Mouse (Mus musculus) MEL (cell line): ENCODE results near the gene Abcc9. TPM values are rescaled to one million over a fixed set of nuclear protein-coding genes. Genes with fewer than 3 reads are reported as not detected.
A peak's percentile ranks its signal among the peaks of the same experiment; 100 is the strongest.

Experiments
- DNase-seq: peaks from one replicate; pipeline ENCODE4 v3.0.0; 2011; ENCODE audit warnings: low read depth, low spot score
- H3K27ac ChIP-seq: 2 replicates; pipeline ENCODE4 v1.5.1; 2012; ENCODE audit warnings: low read depth, mild to moderate bottlenecking, control low read depth, low read length, moderate library complexity; ENCODE audit not compliant: control insufficient read depth
- H3K27me3 ChIP-seq, 2 experiments: fragments of 150-350 bp in 1 of 2; sonication (generic) in 1 of 2; 2 replicates each; pipeline ENCODE4 v1.6.1; 2012; ENCODE audit warnings: low read length in 2 of 2, mild to moderate bottlenecking in 2 of 2, improper control_type of control experiment in 1 of 2, moderate library complexity in 1 of 2; ENCODE audit not compliant: insufficient read depth in 2 of 2, control insufficient read depth in 1 of 2
- H3K36me3 ChIP-seq, 2 experiments: 2 replicates each; pipeline ENCODE4 v1.6.1; 2012 to 2014; ENCODE audit warnings: low read length in 2 of 2, improper control_type of control experiment in 1 of 2, inconsistent platforms in 1 of 2, mild to moderate bottlenecking in 1 of 2; ENCODE audit not compliant: insufficient read depth in 2 of 2, control insufficient read depth in 1 of 2
- H3K4me1 ChIP-seq, 2 experiments: fragments of 150-350 bp in 1 of 2; sonication (generic) in 1 of 2; 2 replicates each; pipeline ENCODE4 v1.6.1; 2012; ENCODE audit warnings: low read length in 2 of 2, improper control_type of control experiment in 1 of 2, mild to moderate bottlenecking in 1 of 2; ENCODE audit not compliant: insufficient read depth in 2 of 2, control insufficient read depth in 1 of 2
- H3K4me3 ChIP-seq, 2 experiments: fragments of 150-350 bp in 1 of 2; sonication (generic) in 1 of 2; 2 replicates each; pipeline ENCODE4 v1.5.1; 2012; ENCODE audit warnings: low read depth in 2 of 2, low read length in 2 of 2, mild to moderate bottlenecking in 2 of 2, moderate library complexity in 2 of 2, control low read depth in 1 of 2, improper control_type of control experiment in 1 of 2; ENCODE audit not compliant: control insufficient read depth in 1 of 2, insufficient read depth in 1 of 2
- H3K79me2 ChIP-seq: 2 replicates; pipeline ENCODE4 v1.6.1; 2012; ENCODE audit warnings: mild to moderate bottlenecking, low read length, moderate library complexity; ENCODE audit not compliant: control insufficient read depth, poor library complexity, insufficient read depth
- H3K9ac ChIP-seq: 2 replicates; pipeline ENCODE4 v1.6.1; 2012; ENCODE audit warnings: low read depth, mild to moderate bottlenecking, control low read depth, low read length, moderate library complexity; ENCODE audit not compliant: control insufficient read depth, poor library complexity, severe bottlenecking
- H3K9me3 ChIP-seq: fragments of 150-350 bp; sonication (generic); replicated peaks from 2 replicates; pipeline ENCODE4 v1.6.1; 2012; ENCODE audit warnings: mild to moderate bottlenecking, low read length, improper control_type of control experiment, moderate library complexity; ENCODE audit not compliant: insufficient read depth
- CHD1 ChIP-seq: IDR thresholded peaks from 2 replicates; pipeline ENCODE4 v1.6.1; 2012; ENCODE audit warnings: low read depth, mild to moderate bottlenecking, inconsistent platforms, low read length, improper control_type of control experiment
- CHD2 ChIP-seq: IDR thresholded peaks from 2 replicates; pipeline ENCODE4 v1.6.1; 2011; ENCODE audit warnings: low read length, improper control_type of control experiment
- CTCF ChIP-seq, 3 experiments: IDR thresholded peaks in 2 of 3; conservative IDR thresholded peaks in 1 of 3; 2 replicates each; pipeline ENCODE4 v1.5.1; 2011 to 2012; ENCODE audit warnings: low read length in 3 of 3, low read depth in 2 of 3, mild to moderate bottlenecking in 2 of 3, improper control_type of control experiment in 1 of 3, inconsistent platforms in 1 of 3, mixed read lengths in 1 of 3, moderate library complexity in 1 of 3; ENCODE audit not compliant: control insufficient read depth in 1 of 3, insufficient read depth in 1 of 3, poor library complexity in 1 of 3, severe bottlenecking in 1 of 3
- EP300 ChIP-seq, 2 experiments: IDR thresholded peaks; 2 replicates each; pipeline ENCODE4 v1.6.1; 2011; ENCODE audit warnings: improper control_type of control experiment in 2 of 2, low read length in 2 of 2, low read depth in 1 of 2, mild to moderate bottlenecking in 1 of 2
- JUND ChIP-seq: IDR thresholded peaks from 2 replicates; pipeline ENCODE4 v1.6.1; 2011; ENCODE audit warnings: low read depth, mild to moderate bottlenecking, improper control_type of control experiment, low read length
- KAT2A ChIP-seq: conservative IDR thresholded peaks from 2 replicates; pipeline ENCODE4 v1.6.1; 2012; ENCODE audit warnings: low read depth, low read length, improper control_type of control experiment, inconsistent platforms
- MAZ ChIP-seq: IDR thresholded peaks from 2 replicates; pipeline ENCODE4 v1.6.1; 2012; ENCODE audit warnings: low read depth, mild to moderate bottlenecking, inconsistent platforms, low read length, improper control_type of control experiment
- MEF2A ChIP-seq: IDR thresholded peaks from 2 replicates; pipeline ENCODE4 v1.6.1; 2014; ENCODE audit warnings: low read depth, mild to moderate bottlenecking, inconsistent platforms, low read length, improper control_type of control experiment; ENCODE audit not compliant: poor library complexity, insufficient replicate concordance, severe bottlenecking; ENCODE audit errors: extremely low read depth
- MYB ChIP-seq: IDR thresholded peaks from 2 replicates; pipeline ENCODE4 v1.6.1; 2011; ENCODE audit warnings: mild to moderate bottlenecking, low read depth, low read length, improper control_type of control experiment
- NELFE ChIP-seq: IDR thresholded peaks from 2 replicates; pipeline ENCODE4 v1.6.1; 2011; ENCODE audit warnings: low read depth, low read length, improper control_type of control experiment
- NRF1 ChIP-seq: IDR thresholded peaks from 2 replicates; pipeline ENCODE4 v1.6.1; 2014; ENCODE audit warnings: low read depth, mild to moderate bottlenecking, inconsistent platforms, low read length, improper control_type of control experiment, moderate library complexity; ENCODE audit not compliant: poor library complexity, insufficient read depth, severe bottlenecking
- POLR2A ChIP-seq, 2 experiments: IDR thresholded peaks; 2 replicates each; pipeline ENCODE4 v1.6.1; 2011 to 2012; ENCODE audit warnings: low read length in 2 of 2, mild to moderate bottlenecking in 2 of 2, control low read depth in 1 of 2, improper control_type of control experiment in 1 of 2, low read depth in 1 of 2, moderate library complexity in 1 of 2; ENCODE audit not compliant: control insufficient read depth in 1 of 2, insufficient read depth in 1 of 2, poor library complexity in 1 of 2
- POLR2AphosphoS2 ChIP-seq: IDR thresholded peaks from 2 replicates; pipeline ENCODE4 v1.6.1; 2011; ENCODE audit warnings: low read length, improper control_type of control experiment
- POLR2AphosphoS5 ChIP-seq: IDR thresholded peaks from 2 replicates; pipeline ENCODE4 v1.6.1; 2012; ENCODE audit warnings: low read depth, borderline replicate concordance, mild to moderate bottlenecking, inconsistent platforms, low read length, moderate library complexity, mixed read lengths
- RAD21 ChIP-seq: IDR thresholded peaks from 2 replicates; pipeline ENCODE4 v1.6.1; 2011; ENCODE audit warnings: mild to moderate bottlenecking, low read depth, low read length, improper control_type of control experiment
- RCOR1 ChIP-seq: IDR thresholded peaks from 2 replicates; pipeline ENCODE4 v1.6.1; 2012; ENCODE audit warnings: low read depth, mild to moderate bottlenecking, inconsistent platforms, low read length, improper control_type of control experiment
- SMC3 ChIP-seq: IDR thresholded peaks from 2 replicates; pipeline ENCODE4 v1.6.1; 2011; ENCODE audit warnings: low read depth, low read length, improper control_type of control experiment
- TAL1 ChIP-seq: IDR thresholded peaks from 2 replicates; pipeline ENCODE4 v1.6.1; 2012; ENCODE audit warnings: mild to moderate bottlenecking, inconsistent platforms, low read length, moderate library complexity, mixed read lengths
- TCF12 ChIP-seq: IDR thresholded peaks from 2 replicates; pipeline ENCODE4 v1.6.1; 2014; ENCODE audit warnings: low read depth, mild to moderate bottlenecking, inconsistent platforms, low read length, improper control_type of control experiment, moderate library complexity
- UBTF ChIP-seq: IDR thresholded peaks from 2 replicates; pipeline ENCODE4 v1.6.1; 2012; ENCODE audit warnings: low read depth, mild to moderate bottlenecking, inconsistent platforms, low read length, improper control_type of control experiment, moderate library complexity, borderline replicate concordance; ENCODE audit not compliant: insufficient read depth
- USF1 ChIP-seq: IDR thresholded peaks from 2 replicates; pipeline ENCODE4 v1.6.1; 2014; ENCODE audit warnings: low read depth, mild to moderate bottlenecking, inconsistent platforms, low read length, improper control_type of control experiment, moderate library complexity
- USF2 ChIP-seq, 2 experiments: IDR thresholded peaks; 2 replicates each; pipeline ENCODE4 v1.6.1; 2011 to 2012; ENCODE audit warnings: improper control_type of control experiment in 2 of 2, low read length in 2 of 2, borderline replicate concordance in 1 of 2, inconsistent platforms in 1 of 2, low read depth in 1 of 2, mild to moderate bottlenecking in 1 of 2; ENCODE audit not compliant: insufficient read depth in 1 of 2
- ZMIZ1 ChIP-seq: IDR thresholded peaks from 2 replicates; pipeline ENCODE4 v1.6.1; 2012; ENCODE audit warnings: low read depth, mild to moderate bottlenecking, inconsistent platforms, low read length, improper control_type of control experiment, moderate library complexity
- polyA plus RNA-seq, 2 experiments: library from polyadenylated mRNA; stranded (reverse) in 1 of 2; unstranded in 1 of 2; fragments of >175 nt in 1 of 2; fragments of >200 nt in 1 of 2; gene quantifications; 2 replicates each; pipeline versions ENCODE4 v1.2.1 to v1.2.4; 2012; ENCODE audit warnings: low replicate concordance in 2 of 2, low read depth in 1 of 2; ENCODE audit not compliant: insufficient read length in 2 of 2, insufficient read depth in 1 of 2, missing spikeins in 1 of 2
- total RNA-seq: library from RNA; depleted of rRNA; stranded (reverse); fragments of 300-350 nt; gene quantifications from 2 replicates; pipeline ENCODE4 v1.2.3, GENCODE M21; 2012

The Abcc9 gene
- total and polyA plus RNA-seq, 3 experiments = not detected

DNA sequence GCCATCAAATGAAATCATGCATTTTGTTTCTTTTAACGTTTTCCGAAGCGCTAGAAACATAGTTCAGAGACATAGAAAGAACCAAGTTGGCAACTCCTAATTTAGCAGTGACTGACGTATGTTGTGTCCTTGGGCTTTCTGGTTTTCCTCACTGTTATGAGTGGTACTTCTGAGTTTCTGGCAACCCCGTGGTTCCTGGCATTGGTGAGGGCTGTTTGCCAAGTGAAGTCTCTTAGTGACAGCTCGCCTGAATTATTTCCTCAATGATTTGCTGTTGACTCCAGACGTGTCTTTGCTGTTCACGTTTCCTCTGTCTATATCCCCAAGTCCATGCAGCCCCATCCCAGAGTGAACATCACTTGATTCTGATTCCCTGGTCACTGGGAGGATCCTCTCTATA is 19.6 kb upstream of the Abcc9 start:
- H3K27me3 ChIP-seq = peaks cover 0 to 1% of the 10 kb centered on the region in 2 experiments; a peak in 1 of 4 replicates
- no peak overlapping the region for H3K9ac ChIP-seq
- no peaks in the 10 kb centered on the region for H3K9me3 ChIP-seq
- H3K36me3 ChIP-seq = no peaks in the 10 kb centered on the region
- no peaks in the 10 kb centered on the region for H3K79me2 ChIP-seq
- no peak overlapping the region for H3K27ac ChIP-seq
- TF ChIP-seq CHD2 (no peak), USF1 (no peak), MYB (no peak), POLR2A (IDR thresholded peaks at IDR 0.05; ENCODE audit: control insufficient read depth in 1 of 2, insufficient read depth in 1 of 2, low read depth in 1 of 2, low read length in 2 of 2, poor library complexity in 1 of 2) (no peak), CHD1 (no peak), RAD21 (no peak), POLR2AphosphoS2 (no peak), POLR2AphosphoS5 (no peak), KAT2A (no peak), JUND (no peak), NRF1 (no peak), TAL1 (no peak), CTCF (IDR thresholded peaks at IDR 0.05 in 2 of 3, conservative IDR thresholded peaks at IDR 0.05 in 1 of 3; ENCODE audit: control insufficient read depth in 1 of 3, insufficient read depth in 1 of 3, low read depth in 2 of 3, low read length in 3 of 3, poor library complexity in 1 of 3, severe bottlenecking in 1 of 3) (no peak), TCF12 (no peak), UBTF (no peak), MAZ (no peak), NELFE (no peak), ZMIZ1 (no peak), RCOR1 (no peak), MEF2A (no peak)
- TF ChIP-seq, all 39 proteins: peak for 0
- H3K4me1 ChIP-seq = no peaks in the 10 kb centered on the region
- no peak for DNase-seq
- H3K4me3 ChIP-seq = no peak overlapping the region

- peak; percentile 13; the same call in 1 of the 2 replicates for TF ChIP-seq SMC3
- no peak for TF ChIP-seq EP300 (IDR thresholded peaks at IDR 0.05; ENCODE audit: low read depth in 1 of 2, low read length in 2 of 2)
- no peak for TF ChIP-seq USF2 (IDR thresholded peaks at IDR 0.05; ENCODE audit: borderline replicate concordance in 1 of 2, insufficient read depth in 1 of 2, low read depth in 1 of 2, low read length in 2 of 2)
These were observed 18.5 kb upstream of the Abcc9 start for GRCm38 (mm10) chr6:142720641-142721040.

More at GRCm38 (mm10) chr6:142720641-142721040, 18.5 kb upstream of the Abcc9 start:
- Histone ChIP-seq H3K36me3 (no peaks in the 10 kb centered on the region), H3K4me3 (no peak overlapping the region), H3K9me3 (no peaks in the 10 kb centered on the region), H3K27me3 (no peaks in the 10 kb centered on the region), H3K4me1 (no peaks in the 10 kb centered on the region), H3K27ac (no peak overlapping the region), H3K9ac (no peak overlapping the region), H3K79me2 (no peaks in the 10 kb centered on the region)
- no peak for DNase-seq
